Mouse (Mus musculus): ENCODE measurements around the gene Farsa. TPM values are rescaled to one million over a fixed set of nuclear protein-coding genes. Genes with fewer than 3 reads are reported as not detected.
A peak's percentile ranks its signal among the peaks of the same experiment; 100 is the strongest.

The Farsa gene
- polyA plus RNA-seq, 1 experiment from 2014 or later: 73.0 TPM

DNA sequence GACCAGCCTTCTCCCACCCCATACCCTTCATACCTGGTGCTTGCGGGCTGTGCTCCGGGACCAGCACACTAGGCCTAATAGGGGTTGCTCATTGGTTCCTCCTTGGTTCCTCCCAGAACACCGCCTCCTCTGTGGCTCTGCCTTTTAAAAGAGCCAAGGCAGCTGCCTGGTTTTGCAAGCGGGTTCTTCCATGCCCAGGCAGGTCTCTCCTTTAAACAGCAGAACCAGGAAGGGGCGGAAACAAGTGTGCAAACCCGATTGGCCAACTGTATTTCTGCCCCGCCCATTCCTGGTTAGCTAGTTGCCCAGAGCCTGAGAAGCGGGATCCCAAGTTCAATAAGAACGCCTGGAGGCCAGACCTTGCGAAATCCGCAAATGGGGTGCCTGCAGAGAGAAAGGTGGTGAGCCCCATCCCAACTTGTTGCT, 36.9 kb downstream of the Farsa start, which contains the start of gene Gcdh:
Gene Gcdh, minus strand, starts transcription at position 213 of the 426 bp plus-strand sequence.
- Histone ChIP-seq H3K27ac (replicated peaks; ENCODE audit: low read depth, low read length) (no peak within 1 kb of the TSS; the same call in 1 of the 2 replicates), H3K9ac (replicated peaks; ENCODE audit: low read length) (peak within 1 kb of the TSS; percentile 72), H3K9me3 (replicated peaks; ENCODE audit: control insufficient read depth, low read length) (no peaks in the 10 kb centered on the region), H3K4me1 (ENCODE audit: control insufficient read depth, insufficient read depth, low read length) (no peaks in the 10 kb centered on the region), H3K36me3 (replicated peaks; ENCODE audit: control insufficient read depth, insufficient read depth, low read depth, low read length) (no peaks in the 10 kb centered on the region), H3K4me2 (ENCODE audit: low read depth, low read length) (peak within 1 kb of the TSS; percentile 75), H3K27me3 (ENCODE audit: control insufficient read depth, insufficient read depth, low read length) (no peaks in the 10 kb centered on the region), H3K4me3 (ENCODE audit: low read depth, low read length) (peak within 1 kb of the TSS; percentile 69)
- 0% methylated on average over 11 of the region's 11 CpGs for WGBS
- DNase-seq (ENCODE audit: low spot score): peak; percentile 97
- peak; percentile 96 for ATAC-seq (replicated peaks; ENCODE audit: insufficient number of reproducible peaks, low FRiP score, low TSS enrichment, low read depth)

DNA sequence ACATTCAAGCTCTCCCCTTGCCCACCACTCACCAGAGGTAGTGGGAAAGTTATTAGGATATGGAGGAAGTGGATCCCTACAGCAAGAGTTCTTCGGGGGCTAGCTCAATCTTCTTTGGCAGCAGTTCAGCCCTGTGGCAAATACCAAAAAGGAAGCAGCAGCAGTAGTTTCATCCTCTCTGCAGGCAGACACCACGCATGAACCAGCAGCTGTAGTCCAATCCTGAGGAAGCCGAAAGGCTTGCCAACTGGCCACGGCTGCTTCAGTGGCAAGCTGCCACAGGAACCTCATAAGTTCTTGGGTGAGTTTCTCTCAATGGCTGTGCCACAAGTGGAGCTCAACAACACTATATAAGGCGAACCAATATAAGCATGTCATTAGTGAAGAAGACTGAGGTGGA, 39.2 kb downstream of the Farsa start:
- 83% methylated on average over 5 of the region's 5 CpGs for WGBS
- Histone ChIP-seq H3K27me3 (ENCODE audit: control insufficient read depth, insufficient read depth, low read length) (no peaks in the 10 kb centered on the region), H3K9me3 (replicated peaks; ENCODE audit: control insufficient read depth, low read length) (no peaks in the 10 kb centered on the region), H3K4me2 (ENCODE audit: low read depth, low read length) (no peak overlapping the region), H3K9ac (replicated peaks; ENCODE audit: low read length) (no peak overlapping the region), H3K27ac (replicated peaks; ENCODE audit: low read depth, low read length) (no peak overlapping the region), H3K4me3 (ENCODE audit: low read depth, low read length) (no peak overlapping the region), H3K36me3 (replicated peaks; ENCODE audit: control insufficient read depth, insufficient read depth, low read depth, low read length) (no peaks in the 10 kb centered on the region), H3K4me1 (ENCODE audit: control insufficient read depth, insufficient read depth, low read length) (no peaks in the 10 kb centered on the region)
- ATAC-seq (replicated peaks; ENCODE audit: insufficient number of reproducible peaks, low FRiP score, low TSS enrichment, low read depth) (no peak), DNase-seq (ENCODE audit: low spot score) (no peak)

DNA sequence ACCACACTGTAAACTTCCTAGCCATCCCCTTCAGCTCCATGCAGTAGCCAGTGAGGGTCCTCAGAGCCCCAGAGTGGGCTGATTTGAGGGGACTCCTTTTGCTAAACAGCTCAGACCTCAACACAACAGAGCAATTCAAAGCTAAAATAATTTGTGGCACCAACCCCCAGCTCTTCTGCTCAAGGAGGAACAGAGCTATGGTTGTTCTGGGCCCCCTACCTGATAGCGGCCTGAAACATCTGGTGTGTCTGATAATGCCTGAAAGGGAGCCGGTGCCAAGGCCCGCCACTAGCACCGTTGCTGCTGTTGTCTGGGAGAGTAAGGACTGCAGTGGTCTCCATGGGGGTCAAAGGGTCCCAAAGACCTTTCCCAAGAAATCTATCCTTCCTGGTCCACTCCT, 44.3 kb downstream of the Farsa start:
- Histone ChIP-seq H3K36me3 (replicated peaks; ENCODE audit: control insufficient read depth, insufficient read depth, low read depth, low read length) (no peaks in the 10 kb centered on the region), H3K4me2 (ENCODE audit: low read depth, low read length) (no peak overlapping the region), H3K27me3 (ENCODE audit: control insufficient read depth, insufficient read depth, low read length) (no peaks in the 10 kb centered on the region), H3K9ac (replicated peaks; ENCODE audit: low read length) (no peak overlapping the region), H3K9me3 (replicated peaks; ENCODE audit: control insufficient read depth, low read length) (no peaks in the 10 kb centered on the region), H3K27ac (replicated peaks; ENCODE audit: low read depth, low read length) (no peak overlapping the region), H3K4me3 (ENCODE audit: low read depth, low read length) (no peak overlapping the region), H3K4me1 (ENCODE audit: control insufficient read depth, insufficient read depth, low read length) (no peaks in the 10 kb centered on the region)
- ATAC-seq (replicated peaks; ENCODE audit: insufficient number of reproducible peaks, low FRiP score, low TSS enrichment, low read depth) (no peak), DNase-seq (ENCODE audit: low spot score) (no peak)
- 64% methylated on average over 4 of the region's 4 CpGs for WGBS

DNA sequence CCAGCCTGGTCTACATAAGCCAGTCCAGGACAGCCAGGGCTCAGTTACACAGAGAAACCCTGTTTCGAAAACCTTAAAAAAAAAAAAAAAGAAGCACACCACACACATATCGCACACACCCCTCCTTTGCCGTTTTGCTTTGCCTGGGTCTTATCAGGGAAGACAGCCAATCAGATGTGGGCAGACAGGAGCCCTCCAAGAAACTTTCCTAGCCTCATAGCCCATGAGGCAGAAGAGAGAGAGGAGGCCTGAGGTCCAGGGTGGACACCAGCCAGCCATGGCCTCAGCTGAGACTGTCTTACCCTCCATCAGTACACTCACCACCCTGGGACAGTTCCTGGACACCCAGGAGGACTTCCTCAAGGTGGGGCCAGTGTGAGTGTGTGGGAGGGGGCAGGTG, 45.0 kb downstream of the Farsa start, which contains the start of gene Klf1:
Gene Klf1, plus strand, starts transcription at position 177 of the 400 bp plus-strand sequence.
- ATAC-seq (replicated peaks; ENCODE audit: insufficient number of reproducible peaks, low FRiP score, low TSS enrichment, low read depth) (no peak), DNase-seq (ENCODE audit: low spot score) (no peak)
- H3K4me3 ChIP-seq (ENCODE audit: low read depth, low read length): peak within 1 kb of the TSS; percentile 61
- no peaks in the 10 kb centered on the region for H3K9me3 ChIP-seq (replicated peaks; ENCODE audit: control insufficient read depth, low read length)
- no peak within 1 kb of the TSS for H3K27ac ChIP-seq (replicated peaks; ENCODE audit: low read depth, low read length)
- 72% methylated on average over 3 of the region's 3 CpGs for WGBS
- H3K9ac ChIP-seq (replicated peaks; ENCODE audit: low read length): peak within 1 kb of the TSS; percentile 80
- H3K4me2 ChIP-seq (ENCODE audit: low read depth, low read length): peak within 1 kb of the TSS; percentile 97
- no peaks in the 10 kb centered on the region for H3K36me3 ChIP-seq (replicated peaks; ENCODE audit: control insufficient read depth, insufficient read depth, low read depth, low read length)
- no peaks in the 10 kb centered on the region for H3K4me1 ChIP-seq (ENCODE audit: control insufficient read depth, insufficient read depth, low read length)
- H3K27me3 ChIP-seq (ENCODE audit: control insufficient read depth, insufficient read depth, low read length): no peaks in the 10 kb centered on the region

DNA sequence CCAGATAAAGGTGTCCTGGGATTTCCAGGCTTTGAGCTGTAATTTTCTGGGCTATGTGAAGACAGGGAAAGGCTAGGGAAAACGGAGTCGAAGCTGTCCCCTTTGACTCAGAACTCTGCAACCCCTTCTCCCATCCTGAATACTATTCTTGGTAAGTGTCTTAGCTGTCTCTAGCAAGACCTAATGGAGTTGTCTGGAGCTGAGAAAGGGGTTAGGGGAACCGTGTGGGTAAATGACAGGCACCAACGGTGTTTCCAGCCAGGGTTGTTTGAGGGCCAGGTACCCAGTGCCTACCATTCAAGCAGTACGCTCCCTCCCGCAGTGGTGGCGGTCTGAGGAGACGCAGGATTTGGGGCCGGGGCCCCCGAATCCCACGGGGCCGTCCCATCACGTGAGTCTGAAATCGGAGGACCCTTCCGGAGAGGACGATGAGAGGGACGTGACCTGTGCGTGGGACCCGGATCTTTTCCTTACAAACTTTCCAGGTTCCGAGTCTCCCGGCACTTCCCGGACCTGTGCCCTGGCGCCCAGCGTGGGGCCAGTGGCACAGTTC, 45.7 kb downstream of the Farsa start:
- ATAC-seq (replicated peaks; ENCODE audit: insufficient number of reproducible peaks, low FRiP score, low TSS enrichment, low read depth): peak; percentile 16; the same call in 1 of the 2 replicates
- peak overlapping the region; percentile 97 for H3K4me2 ChIP-seq (ENCODE audit: low read depth, low read length)
- peak overlapping the region; percentile 80 for H3K9ac ChIP-seq (replicated peaks; ENCODE audit: low read length)
- no peaks in the 10 kb centered on the region for H3K9me3 ChIP-seq (replicated peaks; ENCODE audit: control insufficient read depth, low read length)
- H3K27me3 ChIP-seq (ENCODE audit: control insufficient read depth, insufficient read depth, low read length): no peaks in the 10 kb centered on the region
- peak; percentile 38 for DNase-seq (ENCODE audit: low spot score)
- no peak overlapping the region for H3K27ac ChIP-seq (replicated peaks; ENCODE audit: low read depth, low read length)
- H3K36me3 ChIP-seq (replicated peaks; ENCODE audit: control insufficient read depth, insufficient read depth, low read depth, low read length): no peaks in the 10 kb centered on the region
- 3% methylated on average over 24 of the region's 24 CpGs for WGBS
- peak overlapping the region; percentile 61 for H3K4me3 ChIP-seq (ENCODE audit: low read depth, low read length)
- H3K4me1 ChIP-seq (ENCODE audit: control insufficient read depth, insufficient read depth, low read length): no peaks in the 10 kb centered on the region

DNA sequence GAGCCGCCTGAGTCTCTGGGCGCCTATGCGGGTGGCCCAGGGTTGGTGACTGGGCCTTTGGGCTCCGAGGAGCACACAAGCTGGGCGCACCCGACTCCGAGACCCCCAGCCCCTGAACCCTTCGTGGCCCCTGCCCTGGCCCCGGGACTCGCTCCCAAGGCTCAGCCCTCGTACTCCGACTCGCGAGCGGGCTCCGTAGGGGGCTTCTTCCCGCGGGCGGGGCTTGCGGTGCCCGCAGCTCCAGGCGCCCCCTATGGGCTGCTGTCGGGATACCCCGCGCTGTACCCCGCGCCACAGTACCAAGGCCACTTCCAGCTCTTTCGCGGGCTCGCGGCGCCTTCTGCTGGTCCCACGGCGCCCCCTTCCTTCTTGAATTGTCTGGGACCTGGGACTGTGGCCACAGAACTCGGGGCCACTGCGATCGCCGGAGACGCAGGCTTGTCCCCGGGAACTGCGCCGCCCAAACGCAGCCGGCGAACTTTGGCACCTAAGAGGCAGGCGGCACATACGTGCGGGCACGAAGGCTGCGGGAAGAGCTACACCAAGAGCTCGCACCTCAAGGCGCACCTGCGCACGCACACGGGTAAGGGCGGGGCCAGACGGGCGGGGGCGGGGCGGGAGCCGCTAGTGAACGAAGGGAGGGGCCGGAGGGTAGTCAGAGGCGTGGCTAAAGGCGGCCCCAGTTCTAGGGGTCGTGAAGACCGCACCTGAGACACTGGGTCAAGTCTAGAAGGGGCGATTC, 46.3 kb downstream of the Farsa start:
- H3K27me3 ChIP-seq (ENCODE audit: control insufficient read depth, insufficient read depth, low read length): no peaks in the 10 kb centered on the region

DNA sequence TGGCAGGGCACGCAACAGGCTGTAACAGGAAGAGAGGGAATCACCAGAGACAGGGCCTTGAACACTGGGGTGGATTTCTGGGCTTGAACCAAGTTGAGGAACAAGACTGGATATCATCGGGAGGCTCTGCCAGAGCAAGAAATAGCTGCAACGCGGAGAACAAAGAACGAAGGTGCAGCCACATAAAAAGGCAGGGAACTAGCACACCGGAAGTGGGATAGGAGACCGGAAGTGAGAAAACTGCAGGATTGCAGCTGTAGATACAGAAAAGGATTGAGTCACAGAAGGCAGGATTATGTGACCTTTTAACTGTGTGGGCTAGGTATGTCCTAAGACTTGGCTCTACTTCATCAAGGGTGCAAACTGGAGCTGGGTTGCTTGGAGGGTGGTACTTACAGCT, 47.6 kb downstream of the Farsa start:
- no peaks in the 10 kb centered on the region for H3K9me3 ChIP-seq (replicated peaks; ENCODE audit: control insufficient read depth, low read length)
- WGBS: 89% methylated on average over 7 of the region's 7 CpGs
- H3K4me1 ChIP-seq (ENCODE audit: control insufficient read depth, insufficient read depth, low read length): peaks cover 3% of the 10 kb centered on the region; the same call in 1 of the 2 replicates
- no peak overlapping the region for H3K4me3 ChIP-seq (ENCODE audit: low read depth, low read length)
- H3K9ac ChIP-seq (replicated peaks; ENCODE audit: low read length): no peak overlapping the region
- H3K36me3 ChIP-seq (replicated peaks; ENCODE audit: control insufficient read depth, insufficient read depth, low read depth, low read length): no peaks in the 10 kb centered on the region
- no peak overlapping the region for H3K27ac ChIP-seq (replicated peaks; ENCODE audit: low read depth, low read length)
- H3K27me3 ChIP-seq (ENCODE audit: control insufficient read depth, insufficient read depth, low read length): peaks cover 3% of the 10 kb centered on the region
- no peak for DNase-seq (ENCODE audit: low spot score)
- H3K4me2 ChIP-seq (ENCODE audit: low read depth, low read length): no peak overlapping the region
- no peak for ATAC-seq (replicated peaks; ENCODE audit: insufficient number of reproducible peaks, low FRiP score, low TSS enrichment, low read depth)

More for the DNA sequence above, 46.3 kb downstream of the Farsa start:
- Histone ChIP-seq H3K4me1 (ENCODE audit: control insufficient read depth, insufficient read depth, low read length) (no peaks in the 10 kb centered on the region), H3K9me3 (replicated peaks; ENCODE audit: control insufficient read depth, low read length) (no peaks in the 10 kb centered on the region), H3K4me3 (ENCODE audit: low read depth, low read length) (peak overlapping the region; percentile 61), H3K4me2 (ENCODE audit: low read depth, low read length) (peak overlapping the region; percentile 97), H3K9ac (replicated peaks; ENCODE audit: low read length) (peak overlapping the region; percentile 80), H3K36me3 (replicated peaks; ENCODE audit: control insufficient read depth, insufficient read depth, low read depth, low read length) (no peaks in the 10 kb centered on the region), H3K27ac (replicated peaks; ENCODE audit: low read depth, low read length) (0 out of 2 replicates have a peak overlapping the region, but pooled peaks have one; percentile 38)
- peak; percentile 91 for DNase-seq (ENCODE audit: low spot score)
- under 1% methylated on average over 67 of the region's 68 CpGs for WGBS
- peak; percentile 76 for ATAC-seq (replicated peaks; ENCODE audit: insufficient number of reproducible peaks, low FRiP score, low TSS enrichment, low read depth)

DNA sequence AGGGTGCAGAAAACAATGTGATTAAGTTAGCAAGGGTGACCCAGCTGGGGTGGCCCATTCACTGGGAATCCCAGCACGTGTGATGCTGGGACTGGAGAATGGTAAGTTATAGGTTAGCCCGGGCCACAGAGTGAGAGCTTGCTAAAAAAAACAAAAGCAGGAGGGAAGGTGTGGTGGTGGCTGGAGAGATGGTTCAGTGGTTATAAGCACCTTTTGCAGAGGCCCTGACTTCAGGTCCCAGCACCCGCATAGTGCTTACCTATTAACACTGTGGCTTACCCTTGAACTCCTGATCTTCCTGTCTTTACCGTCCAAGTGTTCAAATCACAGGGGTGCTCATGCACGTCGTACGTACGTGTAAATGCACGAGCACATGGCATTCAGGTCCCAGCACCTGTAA, 50.2 kb downstream of the Farsa start:
- no peak overlapping the region for H3K27ac ChIP-seq (replicated peaks; ENCODE audit: low read depth, low read length)
- no peak overlapping the region for H3K4me2 ChIP-seq (ENCODE audit: low read depth, low read length)
- no peak overlapping the region for H3K4me3 ChIP-seq (ENCODE audit: low read depth, low read length)
- ATAC-seq (replicated peaks; ENCODE audit: insufficient number of reproducible peaks, low FRiP score, low TSS enrichment, low read depth) (no peak), DNase-seq (ENCODE audit: low spot score) (no peak)
- H3K9me3 ChIP-seq (replicated peaks; ENCODE audit: control insufficient read depth, low read length): no peaks in the 10 kb centered on the region
- H3K4me1 ChIP-seq (ENCODE audit: control insufficient read depth, insufficient read depth, low read length): peaks cover 3% of the 10 kb centered on the region; the same call in 1 of the 2 replicates
- WGBS: 90% methylated on average over 9 of the region's 9 CpGs
- peaks cover 9% of the 10 kb centered on the region for H3K27me3 ChIP-seq (ENCODE audit: control insufficient read depth, insufficient read depth, low read length)
- H3K9ac ChIP-seq (replicated peaks; ENCODE audit: low read length): no peak overlapping the region
- H3K36me3 ChIP-seq (replicated peaks; ENCODE audit: control insufficient read depth, insufficient read depth, low read depth, low read length): no peaks in the 10 kb centered on the region
